Mouse (Mus musculus) ES-Bruce4 (cell line): ENCODE data around the gene A430078G23Rik.

Experiments
- CTCF ChIP-seq: IDR thresholded peaks from one replicate; pipeline ENCODE4 v1.8.1; 2011; ENCODE audit warnings: low read depth, low read length
- EP300 ChIP-seq: IDR thresholded peaks from 2 replicates; pipeline ENCODE4 v1.6.1; 2011; ENCODE audit warnings: low read depth, low read length; ENCODE audit not compliant: insufficient read depth
- POLR2A ChIP-seq: IDR thresholded peaks from one replicate; pipeline ENCODE4 v1.8.1; 2011; ENCODE audit warnings: low read length; ENCODE audit not compliant: insufficient read depth

GRCm38 (mm10) chr8:3428426-3428825 is 75.2 kb downstream of the A430078G23Rik start:
- TF ChIP-seq CTCF (no peak), POLR2A (no peak), EP300 (no peak)
